Mouse (Mus musculus): ENCODE results near the gene Pim1. TPM values are rescaled to one million over a fixed set of nuclear protein-coding genes. Genes with fewer than 3 reads are reported as not detected.

The Pim1 gene
- polyA plus RNA-seq, 1 experiment from 2014 or later, result 32.8 TPM

DNA sequence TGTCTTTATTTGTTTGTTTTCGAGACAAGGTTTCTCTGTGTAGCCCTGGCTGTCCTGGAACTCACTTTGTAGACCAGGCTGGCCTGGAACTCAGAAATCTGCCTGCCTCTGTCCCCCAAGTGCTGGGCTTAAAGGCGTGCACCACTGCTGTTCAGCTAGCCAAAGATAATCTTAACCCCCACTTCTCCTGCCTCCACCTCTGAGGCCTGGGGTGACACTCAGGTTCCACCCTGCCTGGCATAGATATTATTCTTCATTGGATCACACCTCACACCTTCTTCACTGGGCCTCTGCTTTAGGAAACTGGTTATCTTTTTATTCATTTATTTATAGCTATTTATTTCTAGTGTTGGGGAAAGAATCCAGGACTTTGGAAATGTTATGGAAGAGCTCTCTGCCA is 10.3 kb upstream of the Pim1 start:
- Histone ChIP-seq H3K27ac (replicated peaks) (no peak overlapping the region), H3K9me3 (ENCODE audit: control insufficient read depth, low read length) (0 out of 2 replicates have a peak, but pooled peaks cover 3% of the 10 kb centered on the region), H3K4me2 (replicated peaks; ENCODE audit: low read depth) (no peak overlapping the region), H3K36me3 (ENCODE audit: control insufficient read depth, insufficient read depth, low read length) (no peaks in the 10 kb centered on the region), H3K4me1 (replicated peaks; ENCODE audit: control insufficient read depth, insufficient read depth) (no peaks in the 10 kb centered on the region), H3K4me3 (ENCODE audit: low read depth, low read length) (no peak overlapping the region), H3K9ac (ENCODE audit: low read length) (no peak overlapping the region), H3K27me3 (ENCODE audit: control insufficient read depth, insufficient read depth, low read length) (no peaks in the 10 kb centered on the region)
- ATAC-seq (ENCODE audit: low FRiP score, low TSS enrichment), result no peak
- TF ChIP-seq EP300 (optimal IDR thresholded peaks at IDR 0.05), result no peak
- TF ChIP-seq CTCF (IDR thresholded peaks at IDR 0.05; ENCODE audit: low read depth), result no peak
- DNase-seq (ENCODE audit: low spot score), result no peak
- WGBS, result 88% methylated on average over 2 of the region's 2 CpGs

DNA sequence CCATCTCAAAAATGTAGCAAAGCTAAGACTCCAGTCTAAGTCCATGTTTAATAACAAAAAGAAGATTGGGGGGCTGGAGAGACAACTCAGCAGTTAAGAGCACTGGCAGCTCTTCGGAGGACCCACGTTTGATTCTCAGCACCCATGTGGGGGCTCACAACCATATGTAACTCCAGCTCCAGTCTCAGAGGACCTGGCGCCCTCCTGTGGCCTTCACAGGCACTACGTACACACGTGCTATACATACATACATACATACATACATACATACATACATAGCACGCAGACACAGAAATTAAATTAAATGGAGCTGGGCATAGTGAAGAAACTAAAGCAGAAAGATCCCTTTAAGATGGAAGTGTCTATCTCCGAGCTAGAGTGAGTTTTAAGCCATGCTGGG is 7.9 kb upstream of the Pim1 start:
- H3K4me3 ChIP-seq (ENCODE audit: low read depth, low read length), result no peak overlapping the region
- no peaks in the 10 kb centered on the region for H3K4me1 ChIP-seq (replicated peaks; ENCODE audit: control insufficient read depth, insufficient read depth)
- H3K9ac ChIP-seq (ENCODE audit: low read length), result no peak overlapping the region
- no peaks in the 10 kb centered on the region for H3K36me3 ChIP-seq (ENCODE audit: control insufficient read depth, insufficient read depth, low read length)
- H3K9me3 ChIP-seq (ENCODE audit: control insufficient read depth, low read length), result 0 out of 2 replicates have a peak, but pooled peaks cover 3% of the 10 kb centered on the region
- H3K4me2 ChIP-seq (replicated peaks; ENCODE audit: low read depth), result no peak overlapping the region
- H3K27ac ChIP-seq (replicated peaks), result no peak overlapping the region
- 88% methylated on average over 7 of the region's 7 CpGs for WGBS
- TF ChIP-seq EP300 (optimal IDR thresholded peaks at IDR 0.05) (no peak), CTCF (IDR thresholded peaks at IDR 0.05; ENCODE audit: low read depth) (peak; percentile 31; the same call in 1 of the 2 replicates)
- ATAC-seq (ENCODE audit: low FRiP score, low TSS enrichment) (no peak), DNase-seq (ENCODE audit: low spot score) (no peak)
- H3K27me3 ChIP-seq (ENCODE audit: control insufficient read depth, insufficient read depth, low read length), result no peaks in the 10 kb centered on the region

DNA sequence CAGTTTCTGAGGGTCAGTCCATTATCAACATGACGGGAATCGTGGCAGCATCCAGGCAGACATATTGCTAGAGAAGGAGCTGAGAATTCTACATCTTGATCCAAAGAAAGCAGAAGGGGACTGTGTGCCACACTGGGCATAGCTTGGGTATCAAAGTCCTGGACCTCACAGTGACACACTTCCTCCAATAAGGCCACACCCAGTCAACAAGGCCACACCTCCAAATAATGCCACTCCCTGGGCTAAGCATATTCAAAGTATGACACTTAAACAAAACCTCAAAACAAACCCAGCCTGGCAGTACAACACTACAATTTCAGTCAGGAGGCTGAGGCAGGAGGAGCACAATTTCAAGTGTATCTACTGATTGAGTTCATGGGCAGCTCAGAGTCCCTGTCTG is 7.3 kb upstream of the Pim1 start:
- no peak for TF ChIP-seq EP300 (optimal IDR thresholded peaks at IDR 0.05)
- TF ChIP-seq CTCF (IDR thresholded peaks at IDR 0.05; ENCODE audit: low read depth), result no peak
- WGBS, result 95% methylated on average over 2 of the region's 2 CpGs
- Histone ChIP-seq H3K4me1 (replicated peaks; ENCODE audit: control insufficient read depth, insufficient read depth) (no peaks in the 10 kb centered on the region), H3K4me2 (replicated peaks; ENCODE audit: low read depth) (no peak overlapping the region), H3K36me3 (ENCODE audit: control insufficient read depth, insufficient read depth, low read length) (no peaks in the 10 kb centered on the region), H3K9me3 (ENCODE audit: control insufficient read depth, low read length) (0 out of 2 replicates have a peak, but pooled peaks cover 3% of the 10 kb centered on the region), H3K27ac (replicated peaks) (no peak overlapping the region), H3K9ac (ENCODE audit: low read length) (no peak overlapping the region), H3K27me3 (ENCODE audit: control insufficient read depth, insufficient read depth, low read length) (no peaks in the 10 kb centered on the region), H3K4me3 (ENCODE audit: low read depth, low read length) (no peak overlapping the region)
- ATAC-seq (ENCODE audit: low FRiP score, low TSS enrichment), result peak; percentile 48
- DNase-seq (ENCODE audit: low spot score), result no peak

DNA sequence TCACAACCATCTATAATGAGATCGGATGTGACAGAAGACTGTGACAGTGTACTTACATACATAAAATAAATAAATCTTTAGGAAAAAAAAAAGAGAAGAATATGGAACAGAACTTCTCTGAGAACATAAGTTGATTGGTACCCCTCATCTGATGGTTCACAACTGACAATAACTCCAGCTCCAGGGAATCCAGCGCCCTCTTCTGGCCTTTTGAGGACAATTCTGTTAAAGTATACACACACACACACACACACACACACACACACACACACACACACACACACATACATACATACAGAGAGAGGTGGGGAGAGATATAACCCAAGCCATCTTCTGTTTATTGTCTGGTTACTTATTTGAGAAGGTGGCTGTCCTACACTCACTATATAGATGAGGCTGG is 6.1 kb upstream of the Pim1 start:
- H3K9ac ChIP-seq (ENCODE audit: low read length), result no peak overlapping the region
- H3K9me3 ChIP-seq (ENCODE audit: control insufficient read depth, low read length), result 0 out of 2 replicates have a peak, but pooled peaks cover 3% of the 10 kb centered on the region
- H3K27me3 ChIP-seq (ENCODE audit: control insufficient read depth, insufficient read depth, low read length), result no peaks in the 10 kb centered on the region
- no peak overlapping the region for H3K4me3 ChIP-seq (ENCODE audit: low read depth, low read length)
- ATAC-seq (ENCODE audit: low FRiP score, low TSS enrichment) (no peak), DNase-seq (ENCODE audit: low spot score) (no peak)
- WGBS, result 85% methylated on average over 2 of the region's 2 CpGs
- no peak overlapping the region for H3K4me2 ChIP-seq (replicated peaks; ENCODE audit: low read depth)
- H3K4me1 ChIP-seq (replicated peaks; ENCODE audit: control insufficient read depth, insufficient read depth), result no peaks in the 10 kb centered on the region
- H3K36me3 ChIP-seq (ENCODE audit: control insufficient read depth, insufficient read depth, low read length), result no peaks in the 10 kb centered on the region
- no peak for TF ChIP-seq CTCF (IDR thresholded peaks at IDR 0.05; ENCODE audit: low read depth)
- no peak overlapping the region for H3K27ac ChIP-seq (replicated peaks)

DNA sequence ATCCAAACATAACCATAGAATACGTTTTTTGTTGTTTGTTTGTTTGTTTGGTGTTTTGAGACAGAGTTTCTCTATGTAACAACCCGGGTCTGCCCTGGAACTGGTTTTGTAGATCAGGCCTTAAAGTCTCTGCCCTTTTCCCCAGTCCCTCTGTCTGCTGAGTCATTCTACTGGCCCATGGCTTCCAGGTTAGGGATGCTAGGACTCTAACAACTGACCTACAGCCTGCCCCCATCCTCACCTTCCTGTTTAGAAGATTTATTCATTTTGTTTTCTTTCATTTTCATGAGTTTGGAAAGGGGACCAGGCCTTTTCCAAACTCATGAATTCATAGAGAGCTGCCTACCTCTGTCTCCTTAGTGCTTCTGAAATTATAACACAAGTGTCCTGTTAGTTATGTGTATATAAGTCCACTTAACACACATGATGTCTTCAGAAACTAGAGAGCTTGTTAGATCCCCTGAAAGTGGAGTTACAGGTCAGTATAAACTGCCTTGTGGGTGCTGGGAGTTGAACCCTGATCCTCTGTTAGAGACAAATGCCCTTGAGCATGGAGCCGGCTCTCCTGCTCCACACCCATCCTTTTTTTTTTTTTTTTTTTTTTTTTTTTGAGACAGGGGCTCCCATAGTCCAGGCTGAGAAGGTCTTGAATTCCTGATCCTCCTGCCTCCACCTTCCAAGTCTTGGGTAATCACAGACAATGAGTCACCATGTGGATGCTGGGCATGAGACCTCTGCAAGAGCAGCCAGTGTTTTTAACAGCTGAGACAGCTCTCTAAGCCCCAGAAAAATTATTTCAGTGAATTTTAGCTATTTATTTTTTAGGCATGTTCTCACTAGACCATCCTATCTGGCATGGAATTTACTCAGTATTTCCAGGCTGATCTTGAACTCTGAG is 5.0 kb upstream of the Pim1 start:
- no peak for DNase-seq (ENCODE audit: low spot score)
- TF ChIP-seq EP300 (optimal IDR thresholded peaks at IDR 0.05), result no peak
- no peak for TF ChIP-seq CTCF (IDR thresholded peaks at IDR 0.05; ENCODE audit: low read depth)
- H3K36me3 ChIP-seq (ENCODE audit: control insufficient read depth, insufficient read depth, low read length), result no peaks in the 10 kb centered on the region
- ATAC-seq (ENCODE audit: low FRiP score, low TSS enrichment), result no peak
- 0 out of 2 replicates have a peak, but pooled peaks cover 3% of the 10 kb centered on the region for H3K9me3 ChIP-seq (ENCODE audit: control insufficient read depth, low read length)
- H3K27ac ChIP-seq (replicated peaks), result no peak overlapping the region
- WGBS, result 62% methylated on average over 3 of the region's 3 CpGs
- H3K4me1 ChIP-seq (replicated peaks; ENCODE audit: control insufficient read depth, insufficient read depth), result no peaks in the 10 kb centered on the region
- no peak overlapping the region for H3K9ac ChIP-seq (ENCODE audit: low read length)
- H3K4me2 ChIP-seq (replicated peaks; ENCODE audit: low read depth), result no peak overlapping the region
- no peaks in the 10 kb centered on the region for H3K27me3 ChIP-seq (ENCODE audit: control insufficient read depth, insufficient read depth, low read length)
- no peak overlapping the region for H3K4me3 ChIP-seq (ENCODE audit: low read depth, low read length)
